Mouse (Mus musculus): ENCODE measurements at regions not wholly inside any gene's neighbourhood (a gene's known extent, or its start where the extent isn't known, plus 50 kb on each side); places are given as distances from the start of the nearest gene placed in this dataset.
A peak's percentile ranks its signal among the peaks of the same experiment; 100 is the strongest.

DNA sequence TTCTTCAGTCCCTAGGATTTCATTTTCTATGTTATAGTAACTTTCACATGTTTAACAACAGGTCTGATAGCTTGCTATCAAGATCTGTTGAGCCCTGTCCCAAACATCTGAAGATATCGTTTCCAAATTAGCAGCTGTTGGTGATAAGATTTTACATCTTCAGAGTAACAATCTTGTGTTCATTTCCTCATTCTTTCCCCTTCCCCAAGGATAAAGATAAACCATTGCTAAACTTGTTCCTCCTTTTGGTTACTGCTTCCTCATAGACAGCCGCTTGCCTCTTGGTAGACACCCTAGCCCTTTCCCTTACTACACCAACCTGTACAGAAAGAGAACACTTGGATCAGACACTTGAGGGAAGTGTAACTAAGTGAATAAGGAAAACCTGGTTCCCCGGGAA is 58.6 kb downstream of the Kcnrg start:
- DNase-seq, result no peak

DNA sequence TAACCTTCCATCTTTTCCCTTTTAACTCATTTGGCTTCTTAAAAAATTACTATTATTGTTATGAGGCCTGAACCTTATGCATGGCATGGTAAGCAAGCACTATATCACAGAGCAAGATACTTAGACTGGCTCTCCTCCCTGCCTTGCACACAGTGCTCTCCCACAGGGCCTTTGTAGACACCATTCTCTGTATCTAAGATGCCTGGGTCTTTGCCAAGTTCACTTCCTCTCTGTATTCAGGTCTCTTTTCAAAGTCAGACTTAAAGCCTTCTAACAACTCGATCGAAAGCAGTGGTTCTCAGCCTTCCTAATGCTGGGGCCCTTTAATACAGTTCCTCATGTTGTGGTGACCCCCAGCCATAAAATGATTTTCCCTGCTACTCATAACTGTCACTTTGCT is 65.9 kb downstream of the Kcnrg start:
- no peak for DNase-seq

DNA sequence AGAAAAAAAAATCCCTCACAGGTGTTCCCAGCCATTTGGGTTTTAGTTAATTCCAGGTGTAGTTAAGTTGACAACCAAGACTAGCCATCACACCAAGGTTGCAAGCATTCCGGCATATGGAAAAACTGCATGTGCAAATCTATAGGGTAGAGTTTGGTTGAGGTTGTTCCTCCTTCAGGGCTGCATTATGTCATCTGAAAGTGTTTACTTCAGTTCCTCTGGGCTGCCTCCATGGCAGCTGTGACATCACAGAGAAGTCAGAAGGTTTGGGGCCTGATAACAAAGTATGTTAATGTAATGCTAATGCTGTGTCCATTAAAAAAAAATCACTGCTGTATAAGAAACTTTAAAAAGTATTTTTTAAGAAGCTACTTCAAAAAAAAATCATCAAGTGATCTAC is 70.8 kb downstream of the Kcnrg start:
- DNase-seq, result no peak

DNA sequence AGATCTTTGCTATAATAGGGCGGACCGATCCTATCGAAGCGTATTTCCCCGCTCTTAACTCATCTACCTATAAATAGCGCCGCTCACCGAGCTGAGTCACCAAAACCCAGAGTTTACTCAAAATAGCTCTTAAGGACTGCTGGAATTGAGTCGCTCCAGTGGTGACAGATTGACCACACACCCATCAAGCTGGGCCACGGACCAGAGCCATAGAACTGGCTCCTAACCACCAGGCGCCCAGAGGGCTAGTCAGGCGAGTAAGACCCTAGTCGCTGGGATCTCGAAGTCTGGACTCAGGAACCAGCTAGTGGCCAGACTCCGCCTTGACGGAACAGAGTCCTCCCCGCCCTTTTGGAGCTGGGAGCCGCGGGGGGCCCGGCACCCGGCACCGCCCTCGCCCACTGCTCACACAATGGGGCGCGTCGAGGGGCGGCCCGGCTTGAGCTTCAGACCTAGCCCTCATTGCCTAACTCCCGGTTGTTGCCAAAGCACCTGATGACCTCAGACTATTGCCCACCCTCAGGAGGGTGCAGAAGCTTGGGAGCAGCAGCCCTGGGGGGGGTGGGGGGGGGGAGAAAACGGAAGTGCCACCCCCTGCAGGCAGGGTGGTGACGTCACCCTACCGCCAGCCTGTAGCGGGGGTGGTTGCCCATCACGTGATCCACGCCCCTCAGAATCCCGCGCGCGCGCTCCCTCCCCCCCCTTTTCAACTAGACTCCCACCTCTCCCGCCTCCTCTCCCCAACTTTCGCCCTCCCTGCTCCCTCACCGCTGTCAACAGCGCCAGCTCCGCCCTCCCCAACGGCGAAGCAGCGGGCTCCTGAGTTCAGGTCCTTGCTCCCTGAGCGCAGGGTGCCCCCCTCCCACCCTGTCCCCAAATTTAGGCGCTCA is 73.8 kb downstream of the Kcnrg start:
- DNase-seq, result peak; percentile 94

DNA sequence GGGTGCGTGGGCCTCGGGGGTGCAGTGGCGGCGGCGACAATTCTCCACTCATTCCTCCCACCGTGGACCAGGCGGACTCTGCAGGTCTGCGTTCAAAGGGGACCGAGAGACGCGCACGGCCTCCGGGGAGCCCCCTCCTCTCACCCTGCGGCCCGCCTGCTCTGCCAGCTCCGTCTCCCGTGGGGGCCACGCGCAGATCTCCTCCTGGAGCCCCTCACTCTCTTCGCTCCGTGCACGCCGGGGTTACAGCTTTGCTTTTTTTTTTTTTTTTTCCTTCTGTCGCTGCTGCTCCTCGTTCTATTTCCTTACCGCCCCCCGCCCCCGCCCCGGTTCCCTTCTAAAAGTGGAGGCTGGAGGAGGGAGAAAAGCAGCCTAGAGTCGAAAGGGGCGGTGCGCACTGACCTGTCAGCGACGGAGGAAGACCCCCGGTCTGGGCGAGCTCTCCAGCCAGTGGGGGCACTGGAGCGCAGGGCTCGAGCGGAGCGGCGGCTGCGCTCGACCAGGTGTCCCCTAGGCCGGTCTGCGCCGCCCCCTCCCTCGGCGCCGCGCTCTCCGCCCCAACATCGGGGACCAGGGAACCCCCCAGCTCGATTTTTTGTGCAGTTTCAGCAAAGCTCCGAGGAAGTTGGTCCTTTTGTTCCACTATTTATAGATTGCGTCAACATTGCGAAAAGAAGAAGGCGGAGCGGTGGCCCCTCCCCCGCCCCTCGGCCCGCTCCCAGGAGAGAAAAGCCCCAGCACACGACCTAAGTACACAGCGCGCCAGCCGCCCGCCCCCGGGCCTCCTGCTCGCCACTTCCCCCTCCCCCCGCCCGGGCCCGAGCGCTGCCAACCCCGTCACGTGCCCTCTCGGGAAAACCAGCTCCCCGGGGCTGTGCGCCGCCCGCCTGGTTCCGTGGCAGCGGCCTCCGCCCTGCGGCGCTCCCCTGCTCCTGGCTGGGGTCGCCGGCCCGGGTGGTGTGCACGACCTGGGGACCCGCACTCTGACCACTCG is 74.7 kb downstream of the Kcnrg start:
- DNase-seq, result peak; percentile 94

DNA sequence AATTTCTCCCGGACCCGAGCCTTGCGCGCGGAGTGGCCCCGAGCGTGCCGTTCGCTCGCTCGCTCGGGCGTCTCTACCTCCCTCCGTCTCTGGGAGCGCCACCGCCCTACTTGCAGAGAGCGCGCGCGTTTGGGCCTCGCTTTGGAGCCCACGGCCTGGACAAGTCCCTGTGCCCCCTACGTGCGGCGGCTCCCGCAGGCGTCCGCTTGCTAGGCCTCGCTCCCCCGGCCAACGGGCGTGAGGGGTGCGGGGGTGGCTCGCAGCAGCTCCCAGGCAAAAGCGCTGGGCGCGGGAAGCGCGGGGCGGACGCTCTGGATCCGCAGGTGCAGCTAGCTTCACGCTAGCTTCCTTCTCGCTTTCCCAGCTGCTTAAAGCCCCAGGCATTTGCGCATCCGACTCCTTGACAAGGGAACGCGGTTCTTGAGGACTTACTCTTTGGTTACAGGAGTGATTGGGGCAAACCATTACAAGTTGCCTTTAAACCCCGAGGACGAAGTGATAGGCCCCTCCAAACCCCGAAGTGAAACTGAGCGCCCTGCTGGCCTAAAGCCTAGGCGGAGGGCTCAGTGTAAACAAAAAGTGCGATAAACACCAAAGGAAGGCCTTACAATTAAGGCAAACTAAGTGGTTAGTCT is 75.6 kb downstream of the Kcnrg start:
- peak; percentile 85 for DNase-seq

DNA sequence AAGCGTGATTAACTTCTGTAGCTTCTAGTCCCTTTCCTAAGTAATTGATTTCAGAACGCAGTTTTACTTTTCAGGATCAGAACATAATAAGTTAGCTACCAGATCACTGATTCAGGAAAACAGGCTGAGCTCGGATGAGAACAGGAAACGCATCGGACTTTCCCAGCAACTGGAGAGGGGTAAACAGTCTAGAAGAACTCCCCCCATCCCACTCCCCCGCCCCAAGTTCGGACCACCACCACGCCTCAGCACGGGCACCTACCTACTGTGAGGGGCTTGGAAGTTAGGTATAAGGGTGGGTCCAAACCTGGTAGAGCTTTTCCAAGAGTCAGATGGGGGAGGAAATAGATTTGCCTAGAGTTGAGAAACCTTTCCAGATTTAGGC is 76.1 kb downstream of the Kcnrg start:
- peak; percentile 42 for DNase-seq

DNA sequence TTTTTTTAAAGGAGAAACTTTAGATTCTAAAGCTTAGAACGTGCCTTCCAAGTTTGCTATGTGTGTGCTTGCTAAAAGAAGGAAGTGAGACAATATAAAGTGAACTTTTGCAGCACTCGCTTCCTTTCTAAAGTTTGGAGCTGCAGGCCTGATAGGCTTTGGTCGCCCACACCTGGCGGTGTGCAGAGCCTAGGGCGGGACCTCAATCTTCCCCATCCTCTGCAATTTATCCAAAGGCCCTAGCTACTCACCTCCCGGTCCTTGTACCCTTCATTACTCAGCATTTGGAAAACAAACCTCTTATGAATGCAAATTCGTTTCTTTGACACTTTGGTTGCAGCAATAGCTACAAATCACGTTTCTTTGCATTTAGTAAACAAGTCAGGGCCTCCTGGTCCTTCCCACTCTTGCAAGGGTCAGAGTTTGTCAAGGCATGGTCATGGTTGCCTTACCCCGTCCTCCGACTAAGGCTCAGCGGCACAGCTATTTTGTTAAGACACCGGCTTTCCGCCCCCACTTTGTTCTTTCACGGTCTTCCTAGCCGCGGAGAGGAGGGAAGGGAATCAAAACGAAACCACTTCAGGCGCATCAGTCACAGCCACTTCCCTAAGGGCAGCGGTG is 76.6 kb downstream of the Kcnrg start:
- DNase-seq, result peak; percentile 61

DNA sequence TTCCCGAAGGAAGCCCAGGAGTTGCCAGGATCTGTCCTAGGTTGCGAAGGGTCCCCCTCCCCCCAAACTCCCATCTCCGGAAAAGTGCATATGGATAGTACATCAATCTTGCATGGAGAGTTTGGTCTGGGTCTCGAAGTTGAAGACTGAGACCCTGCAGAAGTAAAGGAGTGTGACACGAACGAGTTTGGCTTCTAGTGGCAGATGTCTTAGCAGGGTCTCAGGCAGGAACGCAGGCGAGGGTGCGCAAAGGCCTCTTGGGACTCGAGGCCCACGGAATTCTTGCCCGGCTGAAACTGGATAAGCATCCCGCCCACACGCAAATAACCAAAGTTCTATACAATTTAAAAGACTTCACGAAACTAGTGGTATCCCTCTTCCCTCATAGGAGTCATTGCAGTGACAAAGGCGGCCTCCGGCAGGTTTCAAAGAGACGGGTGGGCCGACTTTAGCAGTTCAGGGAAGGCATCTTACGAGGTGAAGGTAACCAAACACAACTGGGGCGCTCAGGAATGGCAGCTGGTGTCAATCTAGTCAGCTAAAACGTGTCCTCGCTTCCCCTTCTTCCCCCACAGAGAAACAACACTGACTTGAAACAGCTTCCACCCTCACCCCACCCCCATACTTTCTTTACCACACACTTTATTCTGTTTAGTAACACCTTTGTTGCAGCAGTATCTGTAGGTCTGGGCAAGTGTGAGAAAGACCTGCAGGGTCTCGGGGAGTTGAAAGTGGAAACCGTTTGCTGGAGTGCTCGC is 77.4 kb downstream of the Kcnrg start:
- peak; percentile 69 for DNase-seq

DNA sequence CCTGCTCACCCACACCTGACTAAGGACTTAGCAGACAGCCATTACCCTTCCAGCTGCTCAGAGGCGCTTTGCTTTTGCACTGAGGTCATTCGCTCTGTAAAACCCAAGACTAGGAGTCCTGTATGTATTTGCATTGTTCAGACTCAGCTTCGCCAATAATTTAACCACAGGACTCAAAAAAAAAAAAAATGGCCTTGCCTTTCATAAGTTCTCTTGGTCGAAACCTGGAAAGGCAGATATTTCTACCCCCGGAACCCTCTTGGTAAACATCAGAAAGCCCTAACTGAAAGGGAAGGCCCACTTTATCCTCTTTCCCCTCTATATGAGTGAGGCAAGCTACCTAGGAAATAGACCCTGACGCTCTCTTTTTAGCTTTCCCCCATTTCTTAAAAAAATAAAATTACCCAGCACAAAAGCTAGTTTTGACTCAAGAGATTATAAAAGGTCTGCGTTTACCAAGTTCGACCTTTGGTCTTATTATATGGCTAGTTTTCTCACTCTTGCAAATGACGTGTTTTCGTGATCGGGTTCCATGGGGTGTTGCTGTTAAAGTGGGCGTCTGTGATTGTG is 78.1 kb downstream of the Kcnrg start:
- no peak for DNase-seq

DNA sequence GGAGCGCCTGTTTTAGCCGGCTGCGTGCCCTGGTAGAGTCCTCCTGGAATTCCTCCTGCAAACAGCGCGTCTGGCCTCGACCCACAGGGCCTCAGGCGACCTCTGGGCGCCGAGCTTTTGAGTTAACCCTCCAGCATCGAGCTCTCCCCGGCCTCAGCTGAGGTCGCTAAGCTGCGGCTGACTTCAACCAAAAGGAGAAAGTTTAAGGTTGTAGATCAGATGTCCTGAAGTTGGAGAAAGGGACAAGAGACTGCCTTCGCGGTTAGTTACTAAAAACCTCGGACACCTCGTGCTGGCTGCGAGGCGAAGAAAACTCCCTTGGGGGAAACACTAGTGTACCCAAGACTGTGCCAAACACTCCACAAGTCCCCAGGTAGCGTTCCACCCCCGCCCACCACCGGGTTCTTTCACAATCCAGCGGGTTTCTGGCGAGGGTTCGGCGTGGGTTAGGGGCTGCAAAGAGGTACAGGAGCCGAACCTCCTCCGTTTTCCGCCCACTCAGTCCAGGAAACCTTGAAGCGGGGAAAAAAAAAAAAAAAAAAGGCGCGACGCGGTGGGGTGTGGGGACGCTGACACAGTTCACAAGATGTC is 78.9 kb downstream of the Kcnrg start:
- DNase-seq, result peak; percentile 62

DNA sequence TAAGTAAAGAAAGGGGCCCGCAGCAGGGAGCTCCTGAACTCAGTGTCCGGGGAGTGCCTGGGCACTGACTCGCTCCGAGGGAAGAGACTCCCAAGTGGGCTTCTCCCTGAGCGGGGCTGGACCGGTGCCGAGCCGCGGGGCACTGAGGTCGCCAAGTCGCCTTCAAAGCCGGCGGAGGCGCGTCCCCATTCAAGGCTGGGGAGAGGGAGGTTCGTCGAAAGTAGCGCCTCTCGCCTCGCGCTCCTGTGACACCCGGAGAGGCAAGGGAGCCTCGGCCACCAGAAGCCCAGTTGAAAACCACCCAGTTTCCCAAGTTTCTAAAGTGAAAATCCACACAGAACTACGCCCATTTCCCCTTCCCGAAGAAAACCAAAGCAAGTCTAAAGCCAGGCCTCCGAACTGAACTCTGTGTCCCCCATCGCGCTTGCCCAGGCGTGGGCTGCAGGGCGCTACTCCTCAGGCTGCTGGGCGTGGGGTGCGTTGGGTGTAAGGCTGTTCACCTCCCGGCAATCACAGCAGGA is 79.6 kb downstream of the Kcnrg start:
- peak; percentile 66 for DNase-seq

DNA sequence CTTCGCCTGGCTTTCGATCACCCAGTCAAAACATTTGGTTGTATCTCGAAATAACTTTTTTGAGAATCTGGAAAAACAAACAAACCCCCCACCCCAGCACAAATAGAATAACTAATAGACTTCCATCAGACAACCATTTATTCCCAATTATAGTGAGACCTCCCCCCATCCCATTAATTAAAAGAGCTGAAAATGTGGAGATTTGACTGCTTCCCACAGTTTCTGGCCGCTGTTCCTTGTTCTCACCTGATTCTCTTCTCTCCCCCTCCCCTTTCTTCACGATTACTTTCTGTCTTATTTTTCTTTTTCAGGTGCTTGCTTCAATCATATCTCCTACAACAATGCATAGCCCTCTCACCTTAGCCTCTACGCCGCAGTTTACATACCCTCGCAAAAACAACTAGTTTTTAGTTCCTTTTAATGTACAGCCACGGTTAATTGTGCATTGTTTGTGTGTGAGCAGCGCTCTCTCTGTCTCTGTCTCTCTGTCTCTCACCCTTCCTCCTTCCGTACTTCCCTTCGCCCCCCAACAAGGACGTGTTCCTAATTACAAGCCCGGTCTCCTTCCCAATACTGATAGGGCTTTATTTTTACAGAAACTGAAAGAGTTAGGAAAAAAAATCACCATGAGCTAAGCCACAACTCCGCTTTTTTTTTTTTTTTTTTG is 80.2 kb downstream of the Kcnrg start:
- DNase-seq, result peak; percentile 23

DNA sequence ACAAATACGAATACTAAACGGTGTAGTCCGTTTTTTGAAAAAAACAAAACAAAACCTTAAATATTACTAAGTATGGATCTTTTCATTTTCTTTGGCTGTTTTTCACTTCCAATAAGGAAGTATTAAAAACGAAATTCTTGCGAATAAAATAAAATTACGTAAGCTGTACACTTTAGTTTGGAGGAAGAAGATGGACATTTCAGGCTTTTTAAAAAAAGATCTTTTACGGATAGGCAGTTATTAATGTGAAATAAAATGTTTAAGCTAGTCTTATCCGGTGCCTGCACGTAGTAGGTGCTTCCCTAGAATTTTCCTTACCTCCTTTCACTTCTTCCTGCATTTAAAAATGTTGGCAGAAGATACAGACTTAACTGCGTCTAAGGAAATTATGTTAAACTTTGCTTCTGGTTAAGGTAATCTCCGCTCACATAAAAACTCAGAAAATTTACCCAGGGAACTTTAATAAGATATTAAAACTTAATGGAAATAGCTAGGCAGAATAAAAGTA is 80.8 kb downstream of the Kcnrg start:
- DNase-seq, result no peak

DNA sequence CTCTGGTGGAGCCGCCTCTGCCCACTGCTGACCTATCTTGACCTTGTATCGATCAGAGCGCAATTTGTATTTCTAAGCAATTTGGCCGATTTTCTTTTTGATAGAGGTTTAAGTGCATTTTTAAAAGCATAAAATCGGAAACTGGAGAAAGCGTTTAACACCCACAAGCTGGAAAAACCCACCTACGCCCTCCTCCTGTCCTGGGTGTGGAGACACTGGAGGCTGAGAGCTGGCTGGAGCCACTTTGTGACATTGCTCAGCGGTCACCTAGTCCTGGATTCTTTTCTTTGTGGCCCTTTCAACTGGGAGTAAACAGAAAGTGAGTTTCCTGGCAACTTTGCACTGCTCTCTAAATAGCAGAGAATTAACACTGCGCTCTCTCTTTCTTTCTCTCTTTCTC is 81.4 kb downstream of the Kcnrg start:
- DNase-seq, result peak; percentile 33

DNA sequence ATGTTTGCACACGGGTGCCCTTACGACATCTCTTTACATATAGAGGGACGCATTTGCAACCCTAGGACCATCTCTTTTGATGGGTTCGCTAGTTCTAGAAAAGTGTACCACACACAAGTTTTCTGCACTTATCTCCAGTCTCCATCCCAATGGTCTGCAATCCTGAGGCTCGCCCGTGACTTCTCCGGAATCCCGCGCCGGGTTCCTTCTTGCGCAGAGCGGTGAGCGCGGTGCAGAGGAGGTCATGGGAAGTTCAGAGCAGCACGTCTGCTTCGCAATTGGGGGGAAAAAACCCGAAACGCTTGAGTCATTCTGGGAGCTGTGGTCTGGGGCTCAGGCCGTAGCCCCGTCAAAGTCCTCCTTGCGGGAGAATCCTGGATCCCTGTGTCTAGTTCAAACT is 82.0 kb downstream of the Kcnrg start:
- DNase-seq, result peak; percentile 52

DNA sequence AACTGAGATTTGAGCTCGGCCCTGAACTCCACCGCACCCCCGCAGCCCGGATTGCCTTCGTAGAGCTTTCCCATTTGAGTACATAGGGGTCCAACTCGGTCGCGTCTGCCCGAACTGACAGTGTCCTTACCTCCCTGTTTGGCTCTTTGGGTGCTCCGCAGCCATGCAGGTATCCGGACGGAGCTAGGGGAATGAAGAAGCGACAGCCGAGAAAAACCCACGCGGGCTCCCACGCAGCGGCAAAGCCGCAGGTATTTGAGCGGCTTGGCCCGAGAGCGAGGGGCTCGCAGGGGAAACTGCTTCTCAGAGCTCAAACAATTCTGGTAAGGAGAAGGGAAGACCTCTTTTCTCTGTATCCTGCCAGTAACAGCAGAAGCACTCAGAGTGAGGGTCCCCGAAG is 82.5 kb downstream of the Kcnrg start:
- peak; percentile 31 for DNase-seq

DNA sequence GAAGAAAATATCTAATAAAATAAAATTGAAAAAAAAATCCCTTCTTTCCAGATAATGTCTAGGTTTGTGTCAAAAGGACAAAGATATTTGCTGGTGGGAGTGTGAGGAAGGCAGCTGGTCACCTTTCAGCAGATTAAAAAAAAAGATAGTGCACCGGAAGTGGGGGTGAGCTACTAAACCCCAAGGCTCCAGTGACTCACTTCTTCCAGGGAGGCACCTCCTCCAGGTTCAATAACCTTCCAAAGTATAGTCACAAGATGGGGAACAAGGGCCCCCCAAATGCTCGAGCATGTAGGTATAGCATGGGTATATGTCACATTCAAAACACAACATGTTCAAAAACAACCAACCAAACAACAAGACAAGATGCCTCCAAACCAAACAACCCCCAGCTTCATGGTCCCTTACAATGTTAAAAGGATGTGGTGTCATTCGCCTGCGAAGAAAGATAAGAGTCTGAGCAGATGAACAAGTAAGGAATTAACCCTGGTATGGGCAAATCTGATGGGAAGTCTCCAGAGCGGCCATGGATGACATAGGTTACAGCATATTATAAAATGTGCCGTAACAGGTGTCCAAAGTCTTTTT is 84.6 kb downstream of the Kcnrg start:
- DNase-seq, result no peak

DNA sequence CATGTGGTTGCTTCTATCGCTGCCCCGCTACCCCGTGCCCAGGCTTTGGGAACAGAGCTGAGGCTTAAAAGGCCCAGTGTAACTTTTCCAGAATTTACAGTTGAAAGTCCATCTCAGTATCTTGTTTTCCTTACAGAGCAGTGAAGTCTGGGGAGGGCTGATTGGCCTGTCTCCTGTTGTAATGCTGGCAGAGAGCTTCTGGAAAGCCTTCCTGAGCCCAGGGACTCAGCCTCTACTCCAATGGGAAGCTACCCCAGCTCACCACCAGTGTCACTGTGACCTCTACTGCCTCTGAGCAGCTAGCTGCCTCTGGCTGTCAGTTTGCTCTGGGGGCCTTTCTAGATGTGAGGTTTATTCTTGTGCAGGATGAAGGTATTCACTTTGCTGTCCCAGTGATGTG is 87.5 kb downstream of the Kcnrg start:
- no peak for DNase-seq
